16 mouse cellular contexts compared by ENCODE assay signal in the genomic region with DNA sequence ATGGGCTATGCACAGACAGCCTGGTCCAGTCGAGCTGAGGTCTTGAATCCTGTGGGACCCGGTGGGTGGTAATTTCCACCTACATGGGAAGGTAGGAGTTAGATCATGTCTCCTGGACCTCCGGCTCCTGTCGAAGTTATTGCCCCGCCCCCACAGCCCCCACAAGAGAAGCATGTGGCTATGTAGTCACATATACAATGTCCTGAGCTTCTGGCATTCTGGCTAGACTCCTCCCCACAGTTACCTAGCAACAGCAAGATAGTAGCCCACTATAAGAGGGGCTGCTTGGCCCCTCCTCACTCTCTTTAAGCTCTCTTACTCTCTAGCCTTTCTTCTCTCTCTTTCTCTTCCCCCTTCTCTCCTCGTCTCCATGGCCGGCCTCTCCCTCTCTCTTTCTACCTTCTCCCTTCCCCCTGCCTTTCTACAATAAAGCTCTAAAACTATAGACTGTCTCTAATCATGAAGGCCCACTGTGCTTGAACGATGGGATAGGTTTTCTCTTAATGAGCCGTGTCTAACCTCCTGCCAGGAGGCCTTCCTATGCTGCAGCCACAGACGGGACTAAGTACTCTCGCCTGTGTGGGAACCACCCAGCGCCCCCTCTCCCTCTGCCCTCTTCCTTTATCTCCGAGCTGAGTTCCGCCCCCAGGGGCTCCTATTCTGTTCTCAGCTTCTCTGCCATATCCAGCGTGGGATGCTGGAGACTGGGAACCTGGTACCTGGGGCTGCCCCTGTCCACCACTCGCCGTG. TPM values are rescaled to one million over a fixed set of nuclear protein-coding genes. Genes with fewer than 3 reads are reported as not detected.
DNase-seq lines count a peak whose midpoint lies in the region; ATAC-seq and TF ChIP-seq lines count a peak whose summit lies in the region.
"Had no signal": no experiment of that assay in that cellular context is flagged by ENCODE, and none has a peak within 500 bp of the region (broad histone marks: within the 10 kb centered on the region; RNA-seq: fewer than 3 reads in every experiment).

No protein-coding gene starts in this region.

- peak; percentile 68 for DNase-seq in heart, embryonic 10.5 days (ENCODE audit: low spot score)
- no peak for DNase-seq in heart, postnatal 10 days
- DNase-seq in embryonic facial prominence, embryonic 10.5 days (ENCODE audit: low spot score), result no peak
- peak; percentile 59 for DNase-seq in hindbrain, embryonic 11.5 days (ENCODE audit: low spot score)
- peak; percentile 51 for DNase-seq in midbrain, embryonic 14.5 days
- no peak for DNase-seq in gastrocnemius, adult 2 months
- DNase-seq in T-cell, adult 2 months (ENCODE audit: low spot score), result no peak
- no peak for DNase-seq in gastrocnemius, postnatal 4 days (ENCODE audit: low spot score in 2 of 2)
- DNase-seq: gastrocnemius, postnatal 25 days; layer of hippocampus, postnatal 36 days had no signal

- 43% methylated on average over 17 of the region's 17 CpGs for WGBS in heart, embryonic 10.5 days
- 34% methylated on average over 17 of the region's 17 CpGs for WGBS in embryonic facial prominence, embryonic 10.5 days
- 26% methylated on average over 17 of the region's 17 CpGs for WGBS in hindbrain, embryonic 11.5 days
- 12% methylated on average over 17 of the region's 17 CpGs for WGBS in midbrain, embryonic 14.5 days

- H3K4me1 ChIP-seq in heart, embryonic 10.5 days, result peaks cover 13% of the 10 kb centered on the region; the same call in 1 of the 2 replicates
- H3K4me1 ChIP-seq in embryonic facial prominence, embryonic 10.5 days, result peaks cover 15% of the 10 kb centered on the region
- H3K4me1 ChIP-seq in hindbrain, embryonic 11.5 days (replicated peaks; ENCODE audit: control insufficient read depth, insufficient read depth, low read length), result 0 out of 2 replicates have a peak, but pooled peaks cover 2% of the 10 kb centered on the region
- H3K4me1 ChIP-seq in midbrain, embryonic 14.5 days (ENCODE audit: control insufficient read depth, insufficient read depth, low read length), result peaks cover 13% of the 10 kb centered on the region
- H3K4me1 ChIP-seq: stomach, embryonic 15.5 days had no signal

- H3K9ac ChIP-seq in hindbrain, embryonic 11.5 days (ENCODE audit: low read depth, low read length), result no peak overlapping the region
- no peak overlapping the region for H3K9ac ChIP-seq in midbrain, embryonic 14.5 days (replicated peaks; ENCODE audit: low read length)
- H3K9ac ChIP-seq: liver, embryonic 14.5 days; stomach, embryonic 15.5 days had no signal

- H3K9me3 ChIP-seq in heart, embryonic 10.5 days, result no peaks in the 10 kb centered on the region
- no peaks in the 10 kb centered on the region for H3K9me3 ChIP-seq in embryonic facial prominence, embryonic 10.5 days
- no peaks in the 10 kb centered on the region for H3K9me3 ChIP-seq in hindbrain, embryonic 11.5 days (ENCODE audit: control insufficient read depth, low read length)
- H3K9me3 ChIP-seq in midbrain, embryonic 14.5 days (ENCODE audit: control insufficient read depth, low read length), result no peaks in the 10 kb centered on the region
- H3K9me3 ChIP-seq: stomach, embryonic 15.5 days had no signal

- no peak overlapping the region for H3K4me2 ChIP-seq in hindbrain, embryonic 11.5 days (replicated peaks; ENCODE audit: low read depth, low read length)
- H3K4me2 ChIP-seq in midbrain, embryonic 14.5 days (ENCODE audit: low read length), result peak overlapping the region; percentile 12; the same call in 1 of the 2 replicates
- H3K4me2 ChIP-seq: stomach, embryonic 15.5 days had no signal

- ATAC-seq in hindbrain, embryonic 11.5 days (ENCODE audit: low FRiP score), result peak; percentile 93
- ATAC-seq in midbrain, embryonic 14.5 days (ENCODE audit: low FRiP score, low TSS enrichment), result peak; percentile 69

- peaks cover 3% of the 10 kb centered on the region; the same call in 1 of the 2 replicates for H3K27me3 ChIP-seq in heart, embryonic 10.5 days (ENCODE audit: insufficient read depth, poor library complexity, severe bottlenecking)
- H3K27me3 ChIP-seq in embryonic facial prominence, embryonic 10.5 days (replicated peaks; ENCODE audit: low read depth, poor library complexity, severe bottlenecking), result no peaks in the 10 kb centered on the region
- no peaks in the 10 kb centered on the region for H3K27me3 ChIP-seq in hindbrain, embryonic 11.5 days (ENCODE audit: control insufficient read depth, insufficient read depth, low read length)
- H3K27me3 ChIP-seq in midbrain, embryonic 14.5 days (ENCODE audit: control insufficient read depth, insufficient read depth, low read length), result no peaks in the 10 kb centered on the region
- H3K27me3 ChIP-seq: stomach, embryonic 15.5 days had no signal

- no peak overlapping the region for H3K27ac ChIP-seq in heart, embryonic 10.5 days
- H3K27ac ChIP-seq in embryonic facial prominence, embryonic 10.5 days (replicated peaks), result peak overlapping the region; percentile 31
- peak overlapping the region; percentile 71 for H3K27ac ChIP-seq in hindbrain, embryonic 11.5 days (ENCODE audit: low read depth, low read length)
- peak overlapping the region; percentile 38 for H3K27ac ChIP-seq in midbrain, embryonic 14.5 days (replicated peaks; ENCODE audit: low read depth, low read length)
- H3K27ac ChIP-seq in gastrocnemius, adult 2 months, result no peak overlapping the region
- H3K27ac ChIP-seq: liver, embryonic 14.5 days; stomach, embryonic 15.5 days had no signal

- intact Hi-C loops in heart, postnatal 10 days (cut with DNase I), result no loop called here
- intact Hi-C loops in gastrocnemius, adult 2 months (cut with DNase I), result no loop called here

- no peaks in the 10 kb centered on the region for H3K36me3 ChIP-seq in heart, embryonic 10.5 days
- no peaks in the 10 kb centered on the region for H3K36me3 ChIP-seq in embryonic facial prominence, embryonic 10.5 days (replicated peaks)
- no peaks in the 10 kb centered on the region for H3K36me3 ChIP-seq in hindbrain, embryonic 11.5 days (ENCODE audit: control insufficient read depth, insufficient read depth, low read length)
- no peaks in the 10 kb centered on the region for H3K36me3 ChIP-seq in midbrain, embryonic 14.5 days (ENCODE audit: control insufficient read depth, insufficient read depth, low read length)
- H3K36me3 ChIP-seq: stomach, embryonic 15.5 days had no signal

- H3K4me3 ChIP-seq in heart, embryonic 10.5 days, result no peak overlapping the region
- H3K4me3 ChIP-seq in embryonic facial prominence, embryonic 10.5 days, result no peak overlapping the region
- no peak overlapping the region for H3K4me3 ChIP-seq in hindbrain, embryonic 11.5 days (ENCODE audit: low read depth, low read length)
- H3K4me3 ChIP-seq in midbrain, embryonic 14.5 days (replicated peaks; ENCODE audit: low read depth, low read length), result no peak overlapping the region
- H3K4me3 ChIP-seq in gastrocnemius, adult 2 months, result no peak overlapping the region
- H3K4me3 ChIP-seq: stomach, embryonic 15.5 days had no signal

- no peak for TF ChIP-seq CTCF in gastrocnemius, adult 2 months (IDR thresholded peaks at IDR 0.05)

RNA-seq across cellular contexts. Expression of a gene that starts 12.3 kb away (rescaled TPM):
- polyA plus RNA-seq in heart, embryonic 10.5 days (2016; fragmentation: Nextera tagmentation; extraction: Ambion mirVana), result not detected in 2 replicates
- under 1 TPM in 1 of 2 experiments, not detected in 1; 0.07 TPM for total RNA-seq in heart, postnatal 10 days (2021)
- 0.23 and 0.32 TPM in 2 replicates for polyA plus RNA-seq in embryonic facial prominence, embryonic 10.5 days (2016; fragmentation: Nextera tagmentation; extraction: Ambion mirVana)
- polyA plus RNA-seq in hindbrain, embryonic 11.5 days (2014; fragmentation: Nextera tagmentation; extraction: Ambion mirVana), result 1.7 and 1.8 TPM in 2 replicates
- 3.5 TPM in 2 replicates for polyA plus RNA-seq in midbrain, embryonic 14.5 days (2014; fragmentation: Nextera tagmentation; extraction: Ambion mirVana)
- total RNA-seq in gastrocnemius, adult 2 months (2021), result not detected
- 1 to 10 TPM in 1 of 2 experiments, under 1 TPM in 1; 0.75 to 1.1 TPM for total RNA-seq in gastrocnemius, postnatal 4 days (2021)
- total RNA-seq: gastrocnemius, postnatal 25 days; megakaryocyte-erythroid progenitor cell, adult 5-6 weeks had no signal
- polyA plus RNA-seq: liver, embryonic 14.5 days had no signal

RNA-seq across cellular contexts. Expression of a gene that starts 31.4 kb away (rescaled TPM):
- 0.10 TPM in 1 of 2 replicates, not detected in the other for polyA plus RNA-seq in heart, embryonic 10.5 days (2016; fragmentation: Nextera tagmentation; extraction: Ambion mirVana)
- total RNA-seq in heart, postnatal 10 days (2021), result not detected
- polyA plus RNA-seq in embryonic facial prominence, embryonic 10.5 days (2016; fragmentation: Nextera tagmentation; extraction: Ambion mirVana), result 0.15 TPM in 1 of 2 replicates, not detected in the other
- polyA plus RNA-seq in hindbrain, embryonic 11.5 days (2014; fragmentation: Nextera tagmentation; extraction: Ambion mirVana), result not detected in 2 replicates
- not detected in 2 replicates for polyA plus RNA-seq in midbrain, embryonic 14.5 days (2014; fragmentation: Nextera tagmentation; extraction: Ambion mirVana)
- not detected for total RNA-seq in gastrocnemius, adult 2 months (2021)
- total RNA-seq in gastrocnemius, postnatal 4 days (2021), result not detected
- total RNA-seq: adrenal gland, postnatal 4 days; gastrocnemius, postnatal 25 days; layer of hippocampus, postnatal 36 days had no signal
- polyA plus RNA-seq: cortical plate, adult 2 months; intestine, embryonic 14.5 days; liver, embryonic 14.5 days; stomach, embryonic 15.5 days had no signal

Comparison
In these comparisons a context has a peak if more than half of its experiments do, and no peak if none do; other contexts are left out.
1. DNase-seq: peak in heart, embryonic 10.5 days (single experiment), hindbrain, embryonic 11.5 days (single experiment) and midbrain, embryonic 14.5 days (single experiment); none in heart, postnatal 10 days (0 of 2), embryonic facial prominence, embryonic 10.5 days (single experiment), gastrocnemius, adult 2 months (single experiment), T-cell, adult 2 months (single experiment) and gastrocnemius, postnatal 4 days (0 of 2).
2. H3K27ac ChIP-seq: peak in embryonic facial prominence, embryonic 10.5 days (single experiment), hindbrain, embryonic 11.5 days (single experiment) and midbrain, embryonic 14.5 days (single experiment); none in heart, embryonic 10.5 days (single experiment) and gastrocnemius, adult 2 months (single experiment).